Mouse (Mus musculus): Measurements from ENCODE around the gene Slc23a2.
A peak's percentile ranks its signal among the peaks of the same experiment; 100 is the strongest.

Gene Slc23a2

DNA sequence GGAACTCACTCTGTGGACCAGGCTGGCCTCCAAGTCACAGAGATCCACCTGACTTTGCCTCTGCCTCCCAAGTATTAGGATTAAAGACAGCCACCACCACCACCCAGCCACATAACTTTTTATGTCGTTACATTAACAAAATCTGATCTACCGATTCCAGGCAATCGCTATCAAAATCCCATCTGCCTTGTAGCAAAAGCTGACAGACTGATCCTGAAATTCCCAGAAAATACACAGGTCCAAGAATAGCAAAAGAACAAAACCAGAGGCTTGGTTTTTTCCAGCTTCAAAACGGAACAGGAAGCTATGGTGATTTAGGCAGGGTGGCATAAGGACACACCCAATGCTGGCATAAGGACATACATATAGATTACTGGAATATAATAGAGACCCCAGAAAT lies 10.2 kb downstream of the Slc23a2 start:
- DNase-seq (ENCODE audit: low read depth): no peak

DNA sequence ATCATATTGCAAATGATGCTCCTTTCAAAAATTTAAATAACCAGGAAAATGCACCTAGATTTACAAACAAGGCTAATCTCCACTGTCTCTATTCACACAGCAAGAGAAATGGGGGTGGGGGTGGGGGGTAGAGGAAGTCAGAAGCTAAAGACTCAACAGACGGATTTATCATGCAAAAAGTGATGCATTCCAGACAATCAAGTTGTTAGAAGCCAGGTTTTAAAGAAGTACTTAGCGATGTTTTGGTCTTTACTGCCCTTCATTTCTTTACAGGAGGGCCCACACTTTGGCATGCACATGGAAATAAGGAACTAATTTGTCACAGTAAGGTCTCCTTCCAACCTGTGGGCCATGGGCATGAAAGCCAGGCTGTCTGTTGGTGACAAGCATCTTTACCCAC lies 11.5 kb downstream of the Slc23a2 start:
- no peak for DNase-seq (ENCODE audit: low read depth)

DNA sequence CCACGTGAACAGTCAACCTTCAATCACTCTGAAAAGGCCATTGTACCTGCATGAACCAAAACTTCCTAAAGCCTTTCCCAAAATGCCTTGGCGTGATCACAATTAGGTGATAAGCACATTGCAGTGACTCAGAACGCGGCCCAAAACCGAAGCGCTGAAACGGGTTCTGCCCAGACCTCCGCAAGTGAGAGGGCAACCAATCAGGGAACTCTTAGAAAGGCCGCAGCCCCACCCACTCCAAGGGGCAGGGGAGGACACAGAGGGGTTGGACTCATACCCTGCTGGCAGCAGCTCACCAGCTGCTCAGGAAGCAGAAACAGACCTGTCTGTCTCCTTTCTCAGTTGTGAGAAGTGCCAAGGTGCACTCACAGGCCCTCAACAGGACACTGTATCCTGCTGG lies 13.6 kb downstream of the Slc23a2 start:
- DNase-seq (ENCODE audit: low read depth): peak; percentile 69

DNA sequence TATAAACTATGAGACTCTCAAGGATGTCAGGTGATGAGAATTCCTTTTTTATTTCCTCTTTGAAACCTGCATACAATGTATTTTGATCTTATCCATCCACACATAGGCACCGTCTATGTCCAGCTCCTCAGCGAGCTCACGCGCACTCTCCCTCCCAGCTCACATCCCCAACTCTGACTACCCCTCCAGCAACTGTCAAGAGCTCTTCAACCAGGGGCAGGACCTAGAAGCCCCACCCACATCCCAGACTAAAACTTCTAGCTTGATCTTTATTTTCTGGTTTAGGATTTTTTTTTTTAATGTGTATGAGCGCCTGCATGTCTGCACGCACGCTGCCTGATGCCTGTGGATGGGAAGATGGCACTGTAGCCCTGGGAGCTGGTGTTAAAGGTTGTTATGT lies 14.9 kb downstream of the Slc23a2 start:
- DNase-seq (ENCODE audit: low read depth): no peak

DNA sequence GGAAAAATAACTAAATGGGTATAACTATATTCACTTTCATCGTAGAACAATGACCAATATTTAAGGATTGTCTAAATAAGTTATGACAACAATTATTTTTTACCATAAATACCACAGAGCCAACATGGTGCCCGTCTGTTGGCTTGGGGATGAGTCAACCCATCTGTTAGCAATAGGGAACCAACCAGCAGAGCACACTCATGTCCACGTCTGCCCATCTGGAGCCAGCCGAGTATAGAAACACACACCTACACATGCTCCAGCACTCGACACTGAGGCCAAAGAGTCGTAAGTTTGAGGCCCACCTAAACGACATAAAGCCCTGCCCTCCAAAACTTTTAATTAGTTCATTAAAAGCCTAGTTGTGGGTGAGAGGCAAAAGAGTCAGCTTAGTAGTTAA lies 15.7 kb downstream of the Slc23a2 start:
- no peak for DNase-seq (ENCODE audit: low read depth)

DNA sequence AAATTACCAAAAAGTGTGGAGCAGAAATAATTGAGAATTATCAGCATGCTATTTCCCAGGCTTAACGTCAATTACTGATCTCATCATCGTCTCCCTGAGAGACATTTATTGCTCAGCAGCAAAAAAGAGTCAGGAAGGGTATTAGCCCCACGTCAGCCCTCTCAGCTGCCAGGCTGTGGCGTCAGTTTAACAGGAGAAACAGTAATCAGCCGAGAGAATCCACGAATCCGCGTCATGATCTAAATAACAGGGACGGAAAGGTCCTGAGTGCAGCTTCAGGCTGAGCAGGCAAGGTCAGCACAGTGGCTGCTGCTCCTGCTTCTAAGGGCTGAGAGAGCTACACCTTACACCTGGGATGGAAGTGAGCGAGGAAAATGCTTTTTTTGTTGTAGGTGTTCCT lies 17.0 kb downstream of the Slc23a2 start:
- DNase-seq (ENCODE audit: low read depth): no peak

DNA sequence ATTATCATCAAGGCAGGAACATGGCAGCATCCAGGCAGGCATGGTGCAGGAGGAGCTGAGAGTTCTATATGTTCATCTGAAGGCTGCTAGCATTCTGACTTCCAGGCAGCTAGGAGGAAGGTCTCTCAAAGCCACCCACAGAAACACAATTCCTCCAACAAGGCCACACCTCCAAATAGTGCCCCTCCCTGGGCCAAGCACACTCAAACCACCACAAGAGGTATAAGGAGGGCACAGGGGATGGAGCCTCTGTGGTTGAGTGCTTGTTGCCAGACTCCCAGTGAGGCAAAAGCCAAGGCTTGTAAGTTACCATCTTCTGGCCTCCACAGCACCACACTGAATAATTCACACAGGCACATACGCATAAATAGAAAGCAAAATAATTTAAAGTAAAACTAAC lies 18.6 kb downstream of the Slc23a2 start:
- no peak for DNase-seq (ENCODE audit: low read depth)

DNA sequence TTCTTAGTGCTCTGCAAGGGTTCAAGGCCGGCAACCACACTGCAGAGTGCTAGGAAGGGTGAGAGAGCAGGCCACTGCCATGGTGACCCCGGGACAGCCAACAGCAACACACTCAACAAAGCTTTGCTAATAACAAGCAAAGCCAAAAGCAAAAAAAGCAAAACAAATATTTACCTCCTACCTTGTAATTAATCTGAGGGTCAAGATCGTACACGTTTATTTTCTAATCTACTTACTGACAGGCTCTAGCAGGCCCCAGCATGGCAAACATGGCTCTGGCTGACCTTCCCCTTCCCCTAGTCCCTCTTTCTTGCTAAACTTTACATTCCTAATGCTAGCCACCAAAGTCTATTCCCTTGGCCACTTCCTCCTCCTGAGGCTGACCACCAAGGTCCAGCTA lies 21.8 kb downstream of the Slc23a2 start:
- DNase-seq (ENCODE audit: low read depth): no peak

DNA sequence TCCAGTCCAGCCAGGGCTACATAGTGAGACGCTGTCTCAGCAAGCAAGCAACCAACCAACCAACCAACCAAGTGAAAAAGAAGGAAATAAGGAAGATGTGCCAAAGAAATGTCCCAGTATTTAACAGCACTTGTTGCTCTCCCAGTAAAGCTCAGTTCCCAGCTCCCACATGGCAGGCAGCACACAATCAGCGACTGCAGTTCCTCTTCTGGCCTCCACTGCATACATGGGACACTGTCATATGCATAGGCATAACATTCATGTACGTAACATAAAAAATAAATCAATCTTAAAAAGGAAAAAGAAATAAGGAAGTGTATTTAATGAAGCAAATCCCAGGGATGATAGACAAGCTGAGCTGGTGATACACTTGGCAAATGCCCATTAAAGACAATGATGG lies 23.9 kb downstream of the Slc23a2 start:
- DNase-seq (ENCODE audit: low read depth): no peak

DNA sequence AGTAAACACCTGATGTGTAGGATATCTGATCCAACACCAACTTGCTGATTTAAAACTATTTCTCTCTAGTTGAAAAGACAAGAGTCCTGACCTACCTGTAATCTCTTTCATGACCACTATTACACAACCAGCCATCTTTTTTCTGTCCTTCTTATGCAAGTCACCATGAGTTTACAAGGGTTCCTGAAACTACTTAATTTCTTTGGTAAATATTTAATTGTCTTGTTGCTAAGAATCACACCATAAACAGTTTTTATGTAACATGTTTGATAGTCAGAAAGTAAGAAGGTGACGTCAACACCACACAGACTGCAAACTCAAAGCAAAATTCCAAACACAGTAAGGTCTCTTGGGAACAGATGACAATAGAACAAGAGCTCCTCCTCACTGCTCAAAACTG lies 26.3 kb downstream of the Slc23a2 start:
- no peak for DNase-seq (ENCODE audit: low read depth)

DNA sequence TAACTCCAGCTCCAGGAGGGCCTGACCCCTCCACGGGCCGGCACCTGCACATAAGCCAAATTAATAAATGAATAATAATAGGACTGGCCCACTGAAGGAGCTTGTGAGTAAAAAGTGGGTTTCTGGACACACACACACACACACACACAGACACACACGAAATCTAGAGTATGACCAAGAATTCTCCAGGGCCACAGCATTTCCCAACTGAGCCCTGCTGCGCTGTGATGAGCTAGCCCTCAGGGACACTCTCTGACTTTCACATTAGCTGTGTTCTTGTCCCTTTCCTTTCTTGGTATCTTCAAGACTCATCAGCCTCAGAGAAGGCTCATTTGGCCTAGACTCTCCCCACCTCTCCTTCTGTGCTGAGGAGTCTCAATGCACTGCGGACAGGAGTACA lies 29.0 kb downstream of the Slc23a2 start:
- no peak for DNase-seq (ENCODE audit: low read depth)

DNA sequence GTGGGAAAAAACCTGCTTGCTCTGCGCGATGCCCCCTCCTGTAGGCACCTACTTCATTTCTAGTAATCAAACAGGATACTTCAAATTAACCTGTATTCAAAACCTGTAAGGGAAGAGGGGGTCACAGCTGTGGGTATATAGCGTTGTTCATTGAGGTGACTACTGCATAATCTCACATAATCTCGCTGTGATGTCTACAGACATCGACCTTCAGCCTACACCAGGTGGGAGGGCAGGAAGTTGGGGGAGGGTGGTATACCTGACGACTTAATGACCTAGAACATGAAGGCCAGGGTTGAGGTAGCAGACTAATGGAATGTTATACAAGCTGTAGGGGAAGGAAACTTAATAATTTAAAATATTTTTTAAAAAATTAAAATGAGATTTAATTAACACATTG lies 29.6 kb downstream of the Slc23a2 start:
- no peak for DNase-seq (ENCODE audit: low read depth)

DNA sequence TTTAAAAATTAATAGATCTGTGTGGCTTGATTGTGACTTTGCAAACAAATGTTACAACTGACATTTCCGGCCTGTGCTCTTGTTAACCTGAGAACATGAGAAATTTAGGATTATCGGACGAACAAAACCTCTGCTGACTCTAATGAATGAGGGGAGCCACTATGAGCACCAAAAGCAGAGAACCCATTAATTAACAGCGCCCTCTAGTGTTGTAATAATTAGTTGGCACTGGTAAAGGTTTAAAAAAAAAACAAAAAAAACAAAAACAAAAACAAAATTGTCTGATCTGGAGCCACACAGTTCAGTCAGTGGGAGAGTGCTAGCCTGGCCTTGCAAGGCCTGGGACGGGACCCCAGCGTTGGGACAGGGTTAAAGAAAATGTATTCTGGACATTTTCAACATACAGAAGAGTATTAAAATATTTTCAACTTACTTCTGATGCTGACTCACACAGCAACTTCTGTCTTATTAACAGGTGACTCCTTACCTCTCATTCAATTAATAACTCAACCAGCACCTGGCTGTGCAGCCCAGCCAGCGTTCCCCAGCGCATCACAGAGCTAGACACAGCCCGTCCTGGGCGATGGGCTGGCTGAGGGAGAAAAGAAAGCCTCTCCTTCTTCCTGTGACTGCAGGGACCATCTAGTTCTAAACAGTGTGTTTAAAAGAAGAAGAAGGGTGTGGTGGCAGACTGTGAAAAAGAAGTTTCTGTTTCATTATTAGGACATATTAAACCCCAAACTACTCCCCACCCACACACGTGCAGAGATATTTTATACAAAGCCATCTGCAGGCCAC lies 30.7 kb downstream of the Slc23a2 start:
- peak; percentile 63 for DNase-seq (ENCODE audit: low read depth)

DNA sequence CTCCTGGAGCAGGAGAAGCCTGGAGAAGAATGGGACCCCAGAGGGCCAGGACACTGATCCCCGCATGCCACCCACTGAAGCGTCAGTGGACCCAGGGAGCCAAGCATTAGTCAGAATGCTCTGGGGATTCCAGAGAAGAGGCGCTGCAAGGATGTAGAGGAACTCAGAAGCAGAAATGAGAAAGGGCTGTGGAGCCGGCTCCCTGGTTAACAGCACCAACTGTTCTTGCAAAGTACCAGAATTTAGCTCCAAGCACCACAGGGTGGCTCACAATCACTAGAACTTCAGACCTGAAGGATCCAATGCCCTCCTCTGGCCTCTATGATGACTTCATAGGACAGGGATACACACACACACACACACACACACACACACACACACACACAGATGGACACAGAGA lies 32.6 kb downstream of the Slc23a2 start:
- no peak for DNase-seq (ENCODE audit: low read depth)

DNA sequence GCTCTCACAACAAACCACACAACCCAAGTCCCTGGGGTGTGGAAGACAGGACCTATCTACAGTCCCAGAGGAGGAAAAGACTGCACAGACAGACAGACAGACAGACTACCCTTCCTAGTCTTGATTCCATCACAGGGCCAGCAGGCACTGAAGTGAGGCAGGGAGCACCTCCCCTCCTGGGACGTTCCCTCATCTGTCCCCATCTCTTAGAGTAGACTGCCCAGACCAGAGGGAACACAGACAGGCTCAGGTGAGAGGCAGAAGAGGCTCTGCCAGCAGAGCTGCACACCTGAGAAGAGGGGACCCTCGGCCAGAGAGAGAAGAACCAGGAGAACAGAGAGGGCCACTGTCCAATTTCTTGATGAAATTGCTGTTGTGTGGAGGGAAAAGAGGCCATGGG lies 33.0 kb downstream of the Slc23a2 start:
- DNase-seq (ENCODE audit: low read depth): no peak

DNA sequence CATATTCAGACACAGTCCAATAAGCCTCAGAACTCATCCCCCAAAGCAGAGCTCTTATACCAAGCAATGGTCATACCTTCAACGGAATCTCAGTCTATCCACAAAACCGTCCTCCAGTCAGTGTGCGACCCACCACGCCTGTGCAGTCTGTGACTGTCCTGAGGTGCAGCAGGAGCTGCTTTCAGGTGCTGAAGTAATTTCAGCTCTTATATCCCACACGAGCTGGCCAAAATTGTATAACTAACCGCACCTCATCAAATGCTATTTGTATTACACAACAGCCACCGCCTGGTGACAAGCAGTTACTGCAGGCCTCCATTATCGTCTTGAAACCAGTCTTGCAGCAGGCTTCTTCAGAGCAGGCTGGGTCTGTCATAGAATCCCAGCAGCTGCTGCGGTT lies 33.6 kb downstream of the Slc23a2 start:
- peak; percentile 88 for DNase-seq (ENCODE audit: low read depth)

DNA sequence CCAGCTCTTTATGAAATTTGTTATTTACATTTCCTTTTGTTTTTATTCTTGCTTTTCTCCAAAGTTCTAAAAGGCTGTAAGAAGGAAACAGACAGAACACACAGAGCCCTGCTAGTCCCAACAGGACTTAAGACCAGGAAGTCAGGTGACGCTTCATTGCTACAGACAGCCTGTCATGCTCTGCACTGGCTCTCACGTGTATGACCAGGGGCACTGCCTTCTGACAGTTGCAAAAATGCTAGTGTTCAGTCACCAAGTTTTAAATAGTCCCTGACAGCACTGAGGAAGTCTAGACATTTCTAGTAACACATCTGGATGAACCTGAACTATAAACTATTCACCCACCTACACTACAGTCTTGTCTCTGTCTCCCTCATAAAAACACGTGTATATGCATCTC lies 34.2 kb downstream of the Slc23a2 start:
- DNase-seq (ENCODE audit: low read depth): no peak

DNA sequence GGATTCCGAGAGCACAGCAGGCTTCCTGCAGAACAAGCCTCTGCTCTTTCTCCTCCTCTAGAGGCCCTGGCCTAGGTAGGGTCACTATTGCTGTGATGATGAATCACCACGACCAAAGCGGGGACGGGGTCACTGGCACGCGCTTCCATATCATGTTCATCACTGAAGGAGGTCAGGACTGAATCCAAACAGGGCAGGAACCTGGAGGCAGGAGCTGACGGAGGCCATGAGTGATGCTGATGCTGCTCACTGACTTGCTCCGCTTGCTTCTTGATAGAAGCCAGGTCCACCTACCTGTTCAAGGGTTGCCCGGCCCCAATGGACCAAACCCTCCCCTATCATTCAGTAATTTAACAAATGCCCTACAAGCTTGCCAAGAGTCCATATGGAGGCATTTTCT lies 35.9 kb downstream of the Slc23a2 start:
- no peak for DNase-seq (ENCODE audit: low read depth)

DNA sequence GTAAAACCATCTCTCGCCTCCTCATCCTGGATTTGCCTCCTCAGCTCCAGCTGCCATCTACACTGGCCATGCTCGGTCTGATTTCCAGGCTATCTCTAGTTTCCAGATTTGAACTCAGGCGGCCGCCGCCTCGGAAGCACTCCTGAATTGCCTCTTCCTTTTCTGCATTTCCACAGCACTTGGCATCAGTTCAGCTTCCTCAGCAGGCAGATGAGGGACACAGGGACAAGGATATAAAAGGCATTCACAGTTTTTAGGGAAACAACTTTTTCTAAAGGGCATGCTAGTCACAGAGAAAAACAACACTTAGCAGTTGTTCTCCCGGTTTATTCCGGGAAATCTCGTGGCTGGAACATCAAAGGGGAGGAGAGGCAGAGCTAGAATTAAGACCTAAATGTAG lies 37.3 kb downstream of the Slc23a2 start:
- no peak for DNase-seq (ENCODE audit: low read depth)

DNA sequence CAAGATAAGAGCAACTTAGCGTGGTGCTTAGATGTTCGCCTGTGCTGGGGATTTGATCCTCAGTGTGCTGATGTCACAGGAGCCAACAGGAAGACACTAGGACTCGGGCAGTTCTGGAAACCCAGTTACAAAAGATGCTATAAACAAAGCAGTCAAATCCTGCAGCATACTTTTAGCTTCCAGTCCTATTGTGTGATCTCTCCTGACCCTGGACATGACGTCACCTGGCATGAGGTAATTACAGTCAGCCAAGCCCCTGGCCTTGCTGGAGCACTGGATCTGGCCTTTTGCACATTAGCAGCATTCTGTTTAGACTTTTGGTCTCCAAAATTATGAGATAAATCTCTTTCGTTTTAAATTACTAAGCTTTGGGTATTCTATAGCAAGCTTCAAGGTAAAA lies 38.8 kb downstream of the Slc23a2 start:
- DNase-seq (ENCODE audit: low read depth): peak; percentile 72

DNA sequence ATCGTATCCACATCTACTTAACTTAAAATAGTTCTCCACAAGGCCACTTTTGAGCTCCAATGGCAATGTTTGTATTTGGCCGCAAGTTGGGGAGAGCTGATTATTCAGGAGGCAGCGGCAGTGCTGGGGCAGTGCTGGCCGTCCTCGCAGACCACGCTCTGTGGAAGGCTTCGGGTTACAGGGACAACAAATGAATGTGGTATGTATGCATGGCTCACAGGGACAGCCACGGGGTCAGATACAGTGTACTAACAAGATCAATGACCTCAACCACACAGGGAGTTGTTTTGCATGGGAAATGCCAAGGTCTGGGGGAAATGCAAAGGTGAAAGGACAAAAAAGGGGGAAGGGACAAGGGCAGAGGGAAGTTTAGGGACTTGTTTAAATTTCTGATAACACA lies 41.6 kb downstream of the Slc23a2 start:
- DNase-seq (ENCODE audit: low read depth): peak; percentile 65

DNA sequence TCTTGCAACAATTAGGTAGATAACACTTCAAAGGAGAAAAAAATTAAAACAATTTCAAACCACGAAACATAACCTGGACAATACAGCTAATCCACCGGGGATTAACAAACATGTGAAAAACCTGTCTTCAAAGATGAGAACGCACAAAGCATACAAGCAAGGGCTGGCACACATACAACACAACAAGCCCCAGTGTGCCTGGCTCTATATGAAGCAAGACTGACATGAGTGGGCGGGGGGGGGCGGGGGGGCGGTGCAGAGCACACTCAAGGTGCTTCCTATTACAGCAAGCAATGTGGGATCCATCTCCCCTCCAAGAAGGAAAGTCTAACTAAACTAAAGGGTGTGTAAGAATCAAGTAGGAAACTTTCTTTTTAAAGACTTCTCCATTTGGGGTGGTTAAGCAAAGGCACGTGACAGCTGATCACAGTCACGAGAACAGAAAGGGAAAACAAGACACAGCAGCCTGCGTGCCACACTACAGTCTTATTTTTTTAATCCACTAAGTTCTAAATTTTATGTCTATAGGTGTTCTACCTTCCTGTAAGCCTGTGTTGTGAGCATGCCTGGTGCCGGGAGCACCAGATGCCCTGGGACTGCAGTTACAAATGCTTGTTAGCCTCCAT lies 42.3 kb downstream of the Slc23a2 start:
- DNase-seq (ENCODE audit: low read depth): no peak

DNA sequence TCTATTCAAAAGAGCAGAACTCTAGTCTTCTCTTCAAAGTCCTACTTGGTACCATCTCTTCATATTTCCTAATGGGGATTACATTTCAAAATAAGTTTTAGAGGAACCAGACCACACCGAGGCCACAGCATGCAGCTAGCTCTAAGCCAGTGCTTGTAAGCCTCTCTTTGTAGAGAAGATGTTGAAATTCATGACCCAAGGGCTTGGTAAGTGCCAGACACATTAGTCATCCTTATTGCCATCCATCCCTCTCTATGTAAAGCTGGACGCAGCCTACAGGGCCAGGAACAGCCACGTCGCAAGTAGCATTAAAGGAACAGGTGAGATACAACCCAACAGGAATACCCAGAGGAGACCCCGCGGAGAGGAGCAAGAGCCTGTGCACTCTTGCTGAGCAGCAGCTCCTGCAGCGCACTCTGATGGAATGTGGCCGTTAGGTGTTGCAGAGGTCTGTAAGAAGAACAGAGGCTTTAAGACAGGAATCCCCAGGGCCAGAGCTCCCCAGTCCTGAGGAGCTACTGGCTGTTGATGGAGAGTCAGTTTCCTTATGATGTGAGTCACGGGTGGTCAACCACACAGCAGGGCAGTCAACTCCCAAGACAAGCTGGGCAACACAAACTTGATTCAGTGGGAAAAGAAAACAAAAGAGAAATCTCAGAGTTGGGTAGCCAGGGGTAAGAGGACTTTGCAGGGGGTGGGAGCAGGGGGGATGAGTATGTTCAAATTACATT lies 45.8 kb downstream of the Slc23a2 start:
- DNase-seq (ENCODE audit: low read depth): peak; percentile 86
